Mouse (Mus musculus) forebrain, postnatal 0 days (tissue): ENCODE measurements around the gene Pak6. TPM values are rescaled to one million over a fixed set of nuclear protein-coding genes. Genes with fewer than 3 reads are reported as not detected.
A peak's percentile ranks its signal among the peaks of the same experiment; 100 is the strongest.

Source experiments
- ATAC-seq: fragments of 200-750 bp; cut with Nextera tagmentation; 2 replicates; pipeline ENCODE4 v1.8.0; 2017; ENCODE audit warnings: mild to moderate bottlenecking, moderate library complexity
- DNase-seq: peaks from one replicate; pipeline ENCODE4 v3.0.0-alpha.2; 2015
- H3K27ac ChIP-seq: fragments of 300-500 bp; sonication (generic); 2 replicates; pipeline ENCODE4 v1.5.1; 2014; ENCODE audit warnings: low read depth, mild to moderate bottlenecking, antibody characterized with exemption, low read length, moderate library complexity, mixed read lengths
- H3K27me3 ChIP-seq: fragments of 300-500 bp; sonication (generic); 2 replicates; pipeline ENCODE4 v1.6.1; 2014; ENCODE audit warnings: mild to moderate bottlenecking, low read length, mixed read lengths; ENCODE audit not compliant: insufficient read depth
- H3K36me3 ChIP-seq: fragments of 300-500 bp; sonication (generic); 2 replicates; pipeline ENCODE4 v1.6.1; 2014; ENCODE audit warnings: mild to moderate bottlenecking, moderate library complexity; ENCODE audit not compliant: insufficient read depth
- H3K4me1 ChIP-seq: fragments of 300-500 bp; sonication (generic); 2 replicates; pipeline ENCODE4 v1.6.1; 2014; ENCODE audit warnings: antibody characterized with exemption; ENCODE audit not compliant: insufficient read depth
- H3K4me2 ChIP-seq: fragments of 300-500 bp; sonication (generic); 2 replicates; pipeline ENCODE4 v1.6.1; 2014; ENCODE audit warnings: low read depth, mild to moderate bottlenecking, moderate library complexity
- H3K4me3 ChIP-seq: fragments of 300-500 bp; sonication (generic); 2 replicates; pipeline ENCODE4 v1.5.1; 2014; ENCODE audit warnings: low read depth, low read length, mixed read lengths
- H3K9ac ChIP-seq: fragments of 300-500 bp; sonication (generic); 2 replicates; pipeline ENCODE4 v1.6.1; 2014; ENCODE audit warnings: mild to moderate bottlenecking
- H3K9me3 ChIP-seq: fragments of 300-500 bp; sonication (generic); 2 replicates; pipeline ENCODE4 v1.6.1; 2016; ENCODE audit warnings: low read length
- CTCF ChIP-seq: sonication (generic); IDR thresholded peaks from 2 replicates; pipeline ENCODE4 v1.5.1; 2016; ENCODE audit warnings: antibody characterized with exemption, control low read depth, low read depth
- WGBS: fragments of 180-500 bp; shearing (Covaris S2); extraction: QIAGEN DNeasy Blood & Tissue Kit; methylation state at CpG from one replicate; pipeline ENCODE4 v1.1.7; 2014; 5-methylcytosine and 5-hydroxymethylcytosine counted together
- polyA plus RNA-seq: library from polyadenylated mRNA; unstranded; fragments of >200 nt; fragmentation: Nextera tagmentation; extraction: Ambion mirVana; gene quantifications from 2 replicates; pipeline ENCODE4 v1.2.1, GENCODE M21; 2015
- total RNA-seq: library from RNA; depleted of rRNA; stranded (reverse); fragments of >200 nt; gene quantifications from 2 replicates; pipeline ENCODE4 v1.2.3, GENCODE M21; 2014

Gene Pak6
- total and polyA plus RNA-seq, 2 experiments from 2014 or later: 61.9 to 84.4 TPM

GRCm38 (mm10) chr2:118713631-118714030 is 50.5 kb downstream of the Pak6 start:
- WGBS: 92% methylated on average over 6 of the region's 6 CpGs
- Histone ChIP-seq H3K4me2 (no peak overlapping the region), H3K27ac (peak overlapping the region; percentile 24; the same call in 1 of the 2 replicates), H3K27me3 (peaks cover 4% of the 10 kb centered on the region; the same call in 1 of the 2 replicates), H3K4me3 (no peak overlapping the region), H3K9ac (no peak overlapping the region), H3K9me3 (no peaks in the 10 kb centered on the region), H3K36me3 (no peaks in the 10 kb centered on the region), H3K4me1 (peaks cover 25% of the 10 kb centered on the region)
- DNase-seq (no peak), ATAC-seq (no peak)
- TF ChIP-seq CTCF: no peak

- H3K4me1 ChIP-seq: peaks cover 25% of the 10 kb centered on the region
- TF ChIP-seq CTCF: no peak
- DNase-seq: peak; percentile 88
- H3K9ac ChIP-seq: no peak overlapping the region
- 32% methylated on average over 4 of the region's 4 CpGs for WGBS
- peaks cover 4% of the 10 kb centered on the region; the same call in 1 of the 2 replicates for H3K27me3 ChIP-seq
- H3K4me3 ChIP-seq: no peak overlapping the region
- peak; percentile 90 for ATAC-seq
- H3K36me3 ChIP-seq: no peaks in the 10 kb centered on the region
- H3K4me2 ChIP-seq: peak overlapping the region; percentile 27
- H3K27ac ChIP-seq: peak overlapping the region; percentile 69
- H3K9me3 ChIP-seq: no peaks in the 10 kb centered on the region
Measured at GRCm38 (mm10) chr2:118714230-118714629, 51.1 kb downstream of the Pak6 start.

GRCm38 (mm10) chr2:118716677-118717076 is 53.6 kb downstream of the Pak6 start:
- Histone ChIP-seq H3K36me3 (no peaks in the 10 kb centered on the region), H3K27ac (no peak overlapping the region), H3K9ac (no peak overlapping the region), H3K9me3 (no peaks in the 10 kb centered on the region), H3K4me2 (no peak overlapping the region), H3K27me3 (no peaks in the 10 kb centered on the region), H3K4me1 (peaks cover 14% of the 10 kb centered on the region), H3K4me3 (no peak overlapping the region)
- no peak for TF ChIP-seq CTCF
- DNase-seq (no peak), ATAC-seq (no peak)
- WGBS: 85% methylated on average over 5 of the region's 5 CpGs

GRCm38 (mm10) chr2:118723693-118724486 is 60.8 kb downstream of the Pak6 start:
- ATAC-seq (no peak), DNase-seq (no peak)
- Histone ChIP-seq H3K27ac (no peak overlapping the region), H3K9me3 (no peaks in the 10 kb centered on the region), H3K4me1 (no peaks in the 10 kb centered on the region), H3K27me3 (no peaks in the 10 kb centered on the region), H3K36me3 (no peaks in the 10 kb centered on the region), H3K4me2 (no peak overlapping the region), H3K4me3 (no peak overlapping the region), H3K9ac (no peak overlapping the region)
- no peak for TF ChIP-seq CTCF
- 83% methylated on average over 15 of the region's 15 CpGs for WGBS

GRCm38 (mm10) chr2:118725511-118725910 is 62.4 kb downstream of the Pak6 start:
- TF ChIP-seq CTCF: no peak
- WGBS: 93% methylated on average over 4 of the region's 4 CpGs
- no peak for ATAC-seq
- H3K36me3 ChIP-seq: no peaks in the 10 kb centered on the region
- H3K9me3 ChIP-seq: no peaks in the 10 kb centered on the region
- H3K4me3 ChIP-seq: no peak overlapping the region
- no peak overlapping the region for H3K4me2 ChIP-seq
- no peak overlapping the region for H3K9ac ChIP-seq
- peaks cover 2% of the 10 kb centered on the region; the same call in 1 of the 2 replicates for H3K4me1 ChIP-seq
- DNase-seq: no peak
- no peaks in the 10 kb centered on the region for H3K27me3 ChIP-seq
- no peak overlapping the region for H3K27ac ChIP-seq

GRCm38 (mm10) chr2:118726873-118727272 is 63.8 kb downstream of the Pak6 start:
- ATAC-seq (no peak), DNase-seq (no peak)
- no peaks in the 10 kb centered on the region for H3K9me3 ChIP-seq
- H3K27ac ChIP-seq: no peak overlapping the region
- H3K9ac ChIP-seq: no peak overlapping the region
- H3K4me3 ChIP-seq: no peak overlapping the region
- H3K27me3 ChIP-seq: no peaks in the 10 kb centered on the region
- H3K4me1 ChIP-seq: peaks cover 3% of the 10 kb centered on the region; the same call in 1 of the 2 replicates
- no peak for TF ChIP-seq CTCF
- no peaks in the 10 kb centered on the region for H3K36me3 ChIP-seq
- H3K4me2 ChIP-seq: no peak overlapping the region
- 84% methylated on average over 2 of the region's 2 CpGs for WGBS

GRCm38 (mm10) chr2:118727911-118728310 is 64.8 kb downstream of the Pak6 start:
- no peak for TF ChIP-seq CTCF
- Histone ChIP-seq H3K27me3 (no peaks in the 10 kb centered on the region), H3K4me2 (no peak overlapping the region), H3K36me3 (no peaks in the 10 kb centered on the region), H3K9ac (no peak overlapping the region), H3K27ac (no peak overlapping the region), H3K4me3 (no peak overlapping the region), H3K4me1 (peaks cover 3% of the 10 kb centered on the region; the same call in 1 of the 2 replicates), H3K9me3 (no peaks in the 10 kb centered on the region)
- ATAC-seq (peak; percentile 12; the same call in 1 of the 2 replicates), DNase-seq (no peak)
- 32% methylated on average over 9 of the region's 9 CpGs for WGBS
